Mouse (Mus musculus) G1E (cell line): ENCODE data around the gene Defb9.
"Not testable (repeated sequence)": the region's sequence is repeated elsewhere in the genome, so short reads cannot be mapped to it uniquely, and the experiment has no call there.

ENCODE experiments used
- CTCF ChIP-seq: IDR thresholded peaks from 2 replicates; pipeline ENCODE4 v1.5.1; 2012; ENCODE audit warnings: low read depth, low read length, inconsistent platforms, mixed read lengths
- GATA1 ChIP-seq: IDR thresholded peaks from 2 replicates; pipeline ENCODE4 v1.6.1; 2012; ENCODE audit warnings: borderline replicate concordance, low read length, inconsistent platforms, mixed read lengths
- GATA2 ChIP-seq: IDR thresholded peaks from 2 replicates; pipeline ENCODE4 v1.6.1; 2012; ENCODE audit warnings: low read depth, low read length, inconsistent platforms, borderline replicate concordance
- POLR2AphosphoS5 ChIP-seq: IDR thresholded peaks from 2 replicates; pipeline ENCODE4 v1.6.1; 2012; ENCODE audit warnings: low read depth, low read length, inconsistent platforms; ENCODE audit not compliant: insufficient replicate concordance
- TAL1 ChIP-seq: conservative IDR thresholded peaks from 2 replicates; pipeline ENCODE4 v1.6.1; 2012; ENCODE audit warnings: low read depth, low read length, inconsistent platforms, mixed read lengths

DNA sequence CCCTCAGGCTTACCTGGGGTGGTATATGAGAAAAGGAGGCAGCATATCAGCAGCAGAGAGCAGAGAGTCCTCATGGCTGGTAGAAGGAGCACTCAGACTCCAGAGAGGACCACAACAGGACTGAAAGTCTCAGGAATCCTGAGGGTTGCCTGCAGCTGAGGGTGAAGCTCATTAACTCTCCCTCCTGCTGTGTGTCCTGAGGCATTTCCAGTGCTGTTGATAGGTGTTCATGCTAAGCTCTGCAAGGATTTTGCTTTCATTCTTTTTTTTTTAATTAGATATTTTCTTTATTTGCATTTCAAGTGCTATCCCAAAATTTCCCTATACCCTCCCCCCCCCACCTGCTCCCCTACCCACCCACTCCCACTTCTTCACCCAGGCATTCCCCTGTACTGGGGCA, at the start of gene Defb9:
- TF ChIP-seq CTCF, TAL1, GATA1, POLR2AphosphoS5, GATA2: not testable (repeated sequence)
